Mouse (Mus musculus) liver, embryonic 16.5 days (tissue): Measurements from ENCODE around the gene Galr2. TPM values are rescaled to one million over a fixed set of nuclear protein-coding genes. Genes with fewer than 3 reads are reported as not detected.
"Not testable (repeated sequence)": the region's sequence is repeated elsewhere in the genome, so short reads cannot be mapped to it uniquely, and the experiment has no call there.

Experiments
- ATAC-seq: fragments of 200-750 bp; cut with Nextera tagmentation; 2 replicates; pipeline ENCODE4 v1.8.0; 2017; ENCODE audit warnings: low read depth, mild to moderate bottlenecking, moderate number of reproducible peaks, moderate library complexity
- H3K27ac ChIP-seq: fragments of 300-500 bp; sonication (generic); 2 replicates; pipeline ENCODE4 v1.5.1; 2014; ENCODE audit warnings: mild to moderate bottlenecking, low read length
- H3K27me3 ChIP-seq: fragments of 300-500 bp; sonication (generic); 2 replicates; pipeline ENCODE4 v1.6.1; 2014; ENCODE audit warnings: low read depth, low read length, mixed read lengths; ENCODE audit not compliant: control insufficient read depth, insufficient read depth
- H3K36me3 ChIP-seq: fragments of 300-500 bp; sonication (generic); 2 replicates; pipeline ENCODE4 v1.6.1; 2014; ENCODE audit warnings: mild to moderate bottlenecking; ENCODE audit not compliant: control insufficient read depth, insufficient read depth
- H3K4me1 ChIP-seq: fragments of 300-500 bp; sonication (generic); 2 replicates; pipeline ENCODE4 v1.6.1; 2014; ENCODE audit warnings: low read depth, low read length, mixed read lengths; ENCODE audit not compliant: control insufficient read depth
- H3K4me2 ChIP-seq: fragments of 300-500 bp; sonication (generic); 2 replicates; pipeline ENCODE4 v1.6.1; 2014; ENCODE audit warnings: low read depth, low read length, mixed read lengths
- H3K4me3 ChIP-seq: fragments of 300-500 bp; sonication (generic); 2 replicates; pipeline ENCODE4 v1.5.1; 2014; ENCODE audit warnings: low read depth, mild to moderate bottlenecking, low read length
- H3K9ac ChIP-seq: fragments of 300-500 bp; sonication (generic); 2 replicates; pipeline ENCODE4 v1.6.1; 2014; ENCODE audit warnings: low read depth, low read length
- H3K9me3 ChIP-seq: fragments of 300-500 bp; sonication (generic); replicated peaks from 2 replicates; pipeline ENCODE4 v1.6.1; 2016; ENCODE audit warnings: low read length; ENCODE audit not compliant: control insufficient read depth
- WGBS: fragments of 180-500 bp; shearing (Covaris S2); extraction: QIAGEN DNeasy Blood & Tissue Kit; methylation state at CpG from one replicate; pipeline ENCODE4 v1.1.7; 2014; ENCODE audit not compliant: insufficient replicate concordance; 5-methylcytosine and 5-hydroxymethylcytosine counted together
- polyA plus RNA-seq: library from polyadenylated mRNA; unstranded; fragments of >200 nt; fragmentation: Nextera tagmentation; extraction: Ambion mirVana; gene quantifications from 2 replicates; pipeline ENCODE4 v1.2.1, GENCODE M21; 2015

Galr2 gene
- polyA plus RNA-seq, 1 experiment from 2014 or later, result not detected

GRCm38 (mm10) chr11:116277184-116277583, 3.6 kb upstream of the Galr2 start:
- not testable (repeated sequence) for H3K9me3 ChIP-seq, ATAC-seq, H3K36me3 ChIP-seq, H3K27ac ChIP-seq, H3K4me2 ChIP-seq, H3K9ac ChIP-seq, H3K4me3 ChIP-seq
- peaks cover 23% of the 10 kb centered on the region for H3K27me3 ChIP-seq
- 72% methylated on average over 1 of the region's 1 CpGs for WGBS
- H3K4me1 ChIP-seq, result peaks cover 14% of the 10 kb centered on the region

DNA sequence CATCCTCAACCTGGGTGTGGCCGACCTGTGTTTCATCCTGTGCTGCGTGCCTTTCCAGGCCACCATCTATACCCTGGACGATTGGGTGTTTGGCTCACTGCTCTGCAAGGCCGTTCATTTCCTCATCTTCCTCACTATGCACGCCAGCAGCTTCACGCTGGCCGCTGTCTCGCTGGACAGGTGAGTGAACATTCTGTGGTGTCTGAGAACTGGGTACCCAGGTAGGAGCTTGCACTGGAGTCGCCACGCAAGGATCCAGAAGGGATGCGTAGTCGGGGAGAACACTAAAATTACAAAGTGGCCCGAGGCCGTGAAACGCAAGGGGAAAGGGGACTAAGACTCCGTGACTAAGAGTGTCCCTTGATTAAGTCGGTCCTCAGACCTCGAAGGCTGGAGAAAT, 932 bp downstream of the Galr2 start:
- Histone ChIP-seq H3K27me3 (peaks cover 55% of the 10 kb centered on the region), H3K4me3 (no peak overlapping the region; the same call in 1 of the 2 replicates), H3K9ac (no peak overlapping the region), H3K4me1 (no peaks in the 10 kb centered on the region; the same call in 1 of the 2 replicates), H3K36me3 (no peaks in the 10 kb centered on the region), H3K9me3 (no peaks in the 10 kb centered on the region), H3K27ac (no peak overlapping the region), H3K4me2 (no peak overlapping the region)
- WGBS, result 4% methylated on average over 18 of the region's 18 CpGs
- ATAC-seq, result no peak

- no peak overlapping the region for H3K9ac ChIP-seq
- H3K4me1 ChIP-seq, result no peaks in the 10 kb centered on the region; the same call in 1 of the 2 replicates
- no peak overlapping the region for H3K27ac ChIP-seq
- peaks cover 55% of the 10 kb centered on the region for H3K27me3 ChIP-seq
- no peak overlapping the region for H3K4me2 ChIP-seq
- WGBS, result 1% methylated on average over 11 of the region's 11 CpGs
- H3K36me3 ChIP-seq, result no peaks in the 10 kb centered on the region
- no peak for ATAC-seq
- H3K4me3 ChIP-seq, result no peak overlapping the region
- no peaks in the 10 kb centered on the region for H3K9me3 ChIP-seq
These were observed 1.4 kb downstream of the Galr2 start for GRCm38 (mm10) chr11:116282089-116282488.

DNA sequence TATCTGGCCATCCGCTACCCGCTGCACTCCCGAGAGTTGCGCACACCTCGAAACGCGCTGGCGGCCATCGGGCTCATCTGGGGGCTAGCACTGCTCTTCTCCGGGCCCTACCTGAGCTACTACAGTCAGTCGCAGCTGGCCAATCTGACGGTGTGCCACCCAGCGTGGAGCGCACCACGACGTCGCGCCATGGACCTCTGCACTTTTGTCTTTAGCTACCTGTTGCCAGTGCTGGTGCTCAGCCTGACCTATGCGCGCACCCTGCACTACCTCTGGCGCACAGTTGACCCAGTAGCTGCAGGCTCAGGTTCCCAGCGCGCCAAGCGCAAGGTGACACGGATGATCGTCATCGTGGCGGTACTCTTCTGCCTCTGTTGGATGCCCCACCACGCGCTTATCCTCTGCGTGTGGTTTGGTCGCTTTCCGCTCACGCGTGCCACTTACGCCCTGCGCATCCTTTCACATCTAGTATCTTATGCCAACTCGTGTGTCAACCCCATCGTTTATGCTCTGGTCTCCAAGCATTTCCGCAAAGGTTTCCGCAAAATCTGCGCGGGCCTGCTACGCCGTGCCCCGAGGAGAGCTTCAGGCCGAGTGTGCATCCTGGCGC, 2.3 kb downstream of the Galr2 start:
- Histone ChIP-seq H3K36me3 (no peaks in the 10 kb centered on the region), H3K27ac (no peak overlapping the region), H3K4me1 (peaks cover 2% of the 10 kb centered on the region), H3K9me3 (no peaks in the 10 kb centered on the region), H3K27me3 (peaks cover 55% of the 10 kb centered on the region), H3K4me3 (no peak overlapping the region), H3K4me2 (no peak overlapping the region), H3K9ac (no peak overlapping the region)
- no peak for ATAC-seq
- whole genome bisulfite sequencing, result 11% methylated on average over 48 of the region's 48 CpGs

GRCm38 (mm10) chr11:116283982-116284381, 3.2 kb downstream of the Galr2 start:
- no peak overlapping the region for H3K9ac ChIP-seq
- no peak for ATAC-seq
- H3K36me3 ChIP-seq, result no peaks in the 10 kb centered on the region
- peaks cover 55% of the 10 kb centered on the region for H3K27me3 ChIP-seq
- H3K4me1 ChIP-seq, result peaks cover 4% of the 10 kb centered on the region
- H3K4me2 ChIP-seq, result no peak overlapping the region
- WGBS, result 48% methylated on average over 6 of the region's 6 CpGs
- H3K9me3 ChIP-seq, result no peaks in the 10 kb centered on the region
- H3K4me3 ChIP-seq, result no peak overlapping the region
- H3K27ac ChIP-seq, result no peak overlapping the region

GRCm38 (mm10) chr11:116285770-116286191, 5.0 kb downstream of the Galr2 start:
- H3K36me3 ChIP-seq, result no peaks in the 10 kb centered on the region
- no peak overlapping the region for H3K9ac ChIP-seq
- no peak overlapping the region for H3K4me2 ChIP-seq
- no peak overlapping the region for H3K4me3 ChIP-seq
- WGBS, result 70% methylated on average over 7 of the region's 7 CpGs
- H3K27me3 ChIP-seq, result peaks cover 46% of the 10 kb centered on the region
- no peaks in the 10 kb centered on the region for H3K9me3 ChIP-seq
- no peak overlapping the region for H3K27ac ChIP-seq
- H3K4me1 ChIP-seq, result peaks cover 4% of the 10 kb centered on the region
- ATAC-seq, result no peak

GRCm38 (mm10) chr11:116287351-116287750, 6.6 kb downstream of the Galr2 start:
- WGBS, result 72% methylated on average over 5 of the region's 5 CpGs
- Histone ChIP-seq H3K27me3 (peaks cover 30% of the 10 kb centered on the region), H3K4me2 (no peak overlapping the region), H3K4me1 (peaks cover 4% of the 10 kb centered on the region), H3K27ac (no peak overlapping the region), H3K36me3 (no peaks in the 10 kb centered on the region), H3K4me3 (no peak overlapping the region), H3K9ac (no peak overlapping the region), H3K9me3 (no peaks in the 10 kb centered on the region)
- ATAC-seq, result no peak

- H3K4me2 ChIP-seq, result no peak overlapping the region
- H3K27me3 ChIP-seq, result no peaks in the 10 kb centered on the region; the same call in 1 of the 2 replicates
- no peak overlapping the region for H3K4me3 ChIP-seq
- 49% methylated on average over 8 of the region's 8 CpGs for WGBS
- no peaks in the 10 kb centered on the region for H3K36me3 ChIP-seq
- H3K27ac ChIP-seq, result no peak overlapping the region
- H3K4me1 ChIP-seq, result peaks cover 4% of the 10 kb centered on the region
- H3K9ac ChIP-seq, result no peak overlapping the region
- ATAC-seq, result no peak
- no peaks in the 10 kb centered on the region for H3K9me3 ChIP-seq
These were observed 9.8 kb downstream of the Galr2 start for GRCm38 (mm10) chr11:116290556-116290955.

DNA sequence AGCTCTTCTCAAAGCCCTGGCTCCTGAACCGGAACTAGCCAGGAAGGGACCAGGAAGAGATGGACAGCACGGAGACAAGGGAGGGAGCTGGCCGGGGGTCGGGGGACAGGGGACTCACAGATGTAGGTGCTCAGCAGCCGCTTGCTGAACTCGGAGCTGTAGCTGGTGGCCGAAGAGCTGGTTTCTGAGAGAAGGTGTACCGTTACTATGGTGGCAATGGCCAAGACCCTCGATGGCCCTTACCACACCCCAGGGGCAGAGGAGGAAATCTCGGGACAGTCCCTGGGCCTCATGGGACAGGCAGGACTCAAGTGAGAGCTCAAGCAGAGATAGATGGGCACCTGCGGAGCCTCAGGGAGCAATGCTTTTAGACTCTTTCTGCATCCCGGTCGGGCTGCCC, 11.7 kb downstream of the Galr2 start:
- Histone ChIP-seq H3K4me2 (no peak overlapping the region), H3K4me3 (no peak overlapping the region), H3K9ac (no peak overlapping the region), H3K27ac (no peak overlapping the region), H3K4me1 (peaks cover 4% of the 10 kb centered on the region), H3K36me3 (no peaks in the 10 kb centered on the region; the same call in 1 of the 2 replicates), H3K27me3 (no peaks in the 10 kb centered on the region), H3K9me3 (no peaks in the 10 kb centered on the region)
- no peak for ATAC-seq
- 80% methylated on average over 13 of the region's 13 CpGs for WGBS
